ENCODE assay signal across 32 mouse cellular contexts in the genomic region with DNA sequence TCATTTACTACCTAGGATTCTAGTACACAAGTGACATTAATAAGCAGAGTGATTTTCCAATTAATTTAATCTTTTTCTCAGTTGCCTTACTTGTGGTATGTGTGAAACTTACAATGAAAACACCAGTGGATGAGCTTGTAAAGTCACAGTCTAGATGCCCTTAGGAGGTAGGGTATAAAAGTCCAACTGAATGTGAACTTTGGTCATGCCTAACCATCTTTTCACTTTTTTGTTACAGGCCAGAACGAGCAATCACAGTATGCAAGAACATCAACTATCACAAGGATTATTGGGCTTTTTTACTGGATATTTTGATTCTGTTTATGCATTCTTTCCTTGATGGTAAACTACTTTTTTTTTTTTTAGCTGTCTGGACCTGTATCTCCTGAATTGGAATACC.
"Had no signal": no experiment of that assay in that cellular context is flagged by ENCODE, and none has a peak within 500 bp of the region (broad histone marks: within the 10 kb centered on the region; RNA-seq: fewer than 3 reads in every experiment).

No protein-coding gene starts in this region.

- H3K4me2 ChIP-seq: heart, embryonic 11.5 days; heart, embryonic 12.5 days; heart, embryonic 13.5 days; heart, embryonic 15.5 days; hindbrain, embryonic 12.5 days; hindbrain, embryonic 13.5 days; hindbrain, embryonic 14.5 days; hindbrain, embryonic 15.5 days; intestine, embryonic 15.5 days; kidney, embryonic 15.5 days had no signal

- H3K36me3 ChIP-seq: heart, embryonic 10.5 days; heart, embryonic 12.5 days; heart, embryonic 13.5 days; heart, embryonic 15.5 days; hindbrain, embryonic 10.5 days; hindbrain, embryonic 12.5 days; hindbrain, embryonic 13.5 days; hindbrain, embryonic 15.5 days; intestine, embryonic 15.5 days; kidney, embryonic 15.5 days had no signal

- H3K4me3 ChIP-seq: heart, adult 2 months; heart, embryonic 10.5 days; heart, embryonic 12.5 days; heart, embryonic 13.5 days; heart, embryonic 15.5 days; hindbrain, embryonic 10.5 days; hindbrain, embryonic 12.5 days; hindbrain, embryonic 13.5 days; hindbrain, embryonic 15.5 days; intestine, embryonic 15.5 days; kidney, embryonic 15.5 days; layer of hippocampus, adult 2 months; left cerebral cortex, adult 2 months had no signal

- ATAC-seq: hindbrain, embryonic 16.5 days; hindbrain, postnatal 0 days; inflammation-experienced regulatory T-cells, adult 6 months; intestine, embryonic 15.5 days; intestine, embryonic 16.5 days; intestine, postnatal 0 days had no signal

- H3K9ac ChIP-seq: heart, embryonic 12.5 days; heart, embryonic 13.5 days; heart, embryonic 15.5 days; hindbrain, embryonic 12.5 days; hindbrain, embryonic 13.5 days; hindbrain, embryonic 14.5 days; hindbrain, embryonic 15.5 days; intestine, embryonic 15.5 days; kidney, embryonic 15.5 days had no signal

- H3K9me3 ChIP-seq: heart, embryonic 10.5 days; heart, embryonic 12.5 days; heart, embryonic 13.5 days; heart, embryonic 15.5 days; hindbrain, embryonic 10.5 days; hindbrain, embryonic 12.5 days; hindbrain, embryonic 13.5 days; hindbrain, embryonic 15.5 days; intestine, embryonic 15.5 days; kidney, embryonic 15.5 days had no signal

- H3K27ac ChIP-seq: heart, adult 2 months; heart, embryonic 10.5 days; heart, embryonic 13.5 days; heart, embryonic 15.5 days; hindbrain, embryonic 10.5 days; hindbrain, embryonic 12.5 days; hindbrain, embryonic 13.5 days; hindbrain, embryonic 14.5 days; hindbrain, embryonic 15.5 days; hindbrain, postnatal 0 days; intestine, embryonic 15.5 days; kidney, embryonic 15.5 days; kidney, postnatal 0 days; layer of hippocampus, adult 2 months; left cerebral cortex, adult 2 months had no signal

- DNase-seq: heart, adult 2 months; heart, postnatal 10 days; heart, postnatal 14 days; heart, postnatal 36 days; heart, postnatal 4 days; kidney, adult 11 months; kidney, postnatal 10 days; kidney, postnatal 14 days; kidney, postnatal 25 days; kidney, postnatal 4 days; layer of hippocampus, adult 9-11 months; layer of hippocampus, postnatal 36 days had no signal

- H3K4me1 ChIP-seq: heart, embryonic 10.5 days; heart, embryonic 12.5 days; heart, embryonic 13.5 days; heart, embryonic 15.5 days; hindbrain, embryonic 10.5 days; hindbrain, embryonic 12.5 days; hindbrain, embryonic 13.5 days; hindbrain, embryonic 15.5 days; intestine, embryonic 15.5 days; kidney, embryonic 15.5 days had no signal

- H3K27me3 ChIP-seq: heart, embryonic 12.5 days; heart, embryonic 13.5 days; heart, embryonic 15.5 days; hindbrain, embryonic 12.5 days; hindbrain, embryonic 13.5 days; hindbrain, embryonic 15.5 days; intestine, embryonic 15.5 days; kidney, embryonic 15.5 days had no signal
